Mouse (Mus musculus) heart, embryonic 12.5 days (tissue): ENCODE results near the gene Dync1i2. TPM values are rescaled to one million over a fixed set of nuclear protein-coding genes. Genes with fewer than 3 reads are reported as not detected.

Experiments used
- ATAC-seq: fragments of 200-750 bp; cut with Nextera tagmentation; 2 replicates; pipeline ENCODE4 v1.8.0; 2017; ENCODE audit warnings: moderate TSS enrichment, moderate library complexity; ENCODE audit not compliant: insufficient number of reproducible peaks, low FRiP score
- H3K27ac ChIP-seq: fragments of 300-500 bp; sonication (generic); 2 replicates; pipeline ENCODE4 v1.5.1; 2016; ENCODE audit warnings: mild to moderate bottlenecking, moderate library complexity; ENCODE audit not compliant: poor library complexity, severe bottlenecking
- H3K27me3 ChIP-seq: fragments of 300-500 bp; sonication (generic); replicated peaks from 2 replicates; pipeline ENCODE4 v1.6.1; 2016; ENCODE audit warnings: mild to moderate bottlenecking, moderate library complexity
- H3K36me3 ChIP-seq: fragments of 300-500 bp; sonication (generic); 2 replicates; pipeline ENCODE4 v1.6.1; 2016; ENCODE audit warnings: mild to moderate bottlenecking, moderate library complexity
- H3K4me1 ChIP-seq: fragments of 300-500 bp; sonication (generic); replicated peaks from 2 replicates; pipeline ENCODE4 v1.6.1; 2016; ENCODE audit warnings: mild to moderate bottlenecking
- H3K4me2 ChIP-seq: fragments of 300-500 bp; sonication (generic); 2 replicates; pipeline ENCODE4 v1.6.1; 2016; ENCODE audit warnings: mild to moderate bottlenecking, moderate library complexity
- H3K4me3 ChIP-seq: fragments of 300-500 bp; sonication (generic); 2 replicates; pipeline ENCODE4 v1.5.1; 2016; ENCODE audit warnings: mild to moderate bottlenecking
- H3K9ac ChIP-seq: fragments of 300-500 bp; sonication (generic); 2 replicates; pipeline ENCODE4 v1.6.1; 2016; ENCODE audit warnings: mild to moderate bottlenecking, moderate library complexity
- H3K9me3 ChIP-seq: fragments of 300-500 bp; sonication (generic); replicated peaks from 2 replicates; pipeline ENCODE4 v1.6.1; 2016; ENCODE audit warnings: mild to moderate bottlenecking, moderate library complexity
- WGBS: fragments of 180-500 bp; shearing (Covaris S2); methylation state at CpG from one replicate; pipeline ENCODE4 v1.1.7; 2016; 5-methylcytosine and 5-hydroxymethylcytosine counted together
- polyA plus RNA-seq: library from polyadenylated mRNA; unstranded; fragments of >200 nt; fragmentation: Nextera tagmentation; extraction: Ambion mirVana; gene quantifications from 2 replicates; pipeline ENCODE4 v1.2.1, GENCODE M21; 2016

The Dync1i2 gene
- polyA plus RNA-seq, 1 experiment from 2014 or later: 82.0 TPM

DNA sequence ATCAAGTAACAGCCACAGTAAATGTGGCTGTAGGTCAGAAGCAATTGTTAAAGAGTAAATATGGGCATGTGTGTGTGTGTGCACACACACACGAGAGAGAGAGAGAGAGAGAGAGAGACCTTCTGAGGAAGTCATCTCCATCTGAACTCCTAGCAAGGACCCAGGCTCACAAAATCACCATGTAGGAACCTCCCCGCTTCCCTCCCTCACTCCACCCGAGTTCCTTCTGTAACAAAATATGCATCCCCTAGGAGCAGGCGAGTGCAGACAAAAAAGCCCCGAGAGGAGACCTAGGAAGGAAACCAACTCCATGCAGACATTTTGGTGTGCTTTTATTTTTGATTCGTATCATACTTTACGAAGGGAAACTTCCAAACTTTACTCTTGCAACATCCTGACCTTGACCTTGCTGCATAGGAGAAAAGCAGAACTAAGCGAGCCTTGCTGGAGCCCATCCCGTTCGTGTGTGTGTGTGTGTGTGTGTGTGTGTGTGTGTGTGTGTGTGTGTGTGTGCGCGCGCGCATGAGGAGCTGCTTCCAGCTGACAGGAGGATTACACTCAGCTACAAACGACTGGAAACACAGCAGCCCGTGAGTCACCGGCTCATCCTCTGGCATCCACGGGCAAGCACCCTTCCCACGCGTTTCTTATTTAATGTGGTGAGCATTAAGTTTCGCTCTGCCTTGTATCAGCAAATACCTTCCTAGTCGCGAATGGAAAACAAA is 62.6 kb downstream of the Dync1i2 start:
- Histone ChIP-seq H3K4me1 (no peaks in the 10 kb centered on the region), H3K9ac (no peak overlapping the region), H3K27ac (no peak overlapping the region), H3K4me2 (no peak overlapping the region), H3K9me3 (no peaks in the 10 kb centered on the region), H3K36me3 (peaks cover 60% of the 10 kb centered on the region), H3K4me3 (no peak overlapping the region), H3K27me3 (no peaks in the 10 kb centered on the region)
- 69% methylated on average over 23 of the region's 23 CpGs for WGBS
- ATAC-seq: no peak

DNA sequence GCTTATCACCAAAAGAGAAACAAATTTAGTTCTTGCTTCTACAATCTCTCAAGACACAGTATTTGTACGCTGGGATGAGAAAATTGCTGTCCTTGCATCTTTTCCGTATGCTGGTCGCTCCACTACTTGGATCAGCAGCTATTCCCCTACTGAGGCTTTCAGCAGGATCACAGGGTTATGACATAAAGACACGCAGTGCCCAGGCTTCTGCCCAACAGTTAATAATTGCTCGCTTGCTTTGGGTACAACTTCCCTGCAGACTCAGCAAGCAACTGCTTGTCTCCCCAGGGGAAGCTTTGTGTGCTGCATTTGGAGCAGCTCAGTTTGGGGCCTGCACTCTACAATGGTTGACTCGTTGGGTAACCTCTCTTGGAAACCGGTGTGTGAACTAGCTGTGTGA is 64.2 kb downstream of the Dync1i2 start:
- no peak overlapping the region for H3K4me2 ChIP-seq
- no peak overlapping the region for H3K4me3 ChIP-seq
- H3K9ac ChIP-seq: no peak overlapping the region
- H3K36me3 ChIP-seq: peaks cover 68% of the 10 kb centered on the region
- 82% methylated on average over 7 of the region's 7 CpGs for WGBS
- no peak overlapping the region for H3K27ac ChIP-seq
- H3K9me3 ChIP-seq: no peaks in the 10 kb centered on the region
- no peak for ATAC-seq
- no peaks in the 10 kb centered on the region for H3K27me3 ChIP-seq
- H3K4me1 ChIP-seq: no peaks in the 10 kb centered on the region

DNA sequence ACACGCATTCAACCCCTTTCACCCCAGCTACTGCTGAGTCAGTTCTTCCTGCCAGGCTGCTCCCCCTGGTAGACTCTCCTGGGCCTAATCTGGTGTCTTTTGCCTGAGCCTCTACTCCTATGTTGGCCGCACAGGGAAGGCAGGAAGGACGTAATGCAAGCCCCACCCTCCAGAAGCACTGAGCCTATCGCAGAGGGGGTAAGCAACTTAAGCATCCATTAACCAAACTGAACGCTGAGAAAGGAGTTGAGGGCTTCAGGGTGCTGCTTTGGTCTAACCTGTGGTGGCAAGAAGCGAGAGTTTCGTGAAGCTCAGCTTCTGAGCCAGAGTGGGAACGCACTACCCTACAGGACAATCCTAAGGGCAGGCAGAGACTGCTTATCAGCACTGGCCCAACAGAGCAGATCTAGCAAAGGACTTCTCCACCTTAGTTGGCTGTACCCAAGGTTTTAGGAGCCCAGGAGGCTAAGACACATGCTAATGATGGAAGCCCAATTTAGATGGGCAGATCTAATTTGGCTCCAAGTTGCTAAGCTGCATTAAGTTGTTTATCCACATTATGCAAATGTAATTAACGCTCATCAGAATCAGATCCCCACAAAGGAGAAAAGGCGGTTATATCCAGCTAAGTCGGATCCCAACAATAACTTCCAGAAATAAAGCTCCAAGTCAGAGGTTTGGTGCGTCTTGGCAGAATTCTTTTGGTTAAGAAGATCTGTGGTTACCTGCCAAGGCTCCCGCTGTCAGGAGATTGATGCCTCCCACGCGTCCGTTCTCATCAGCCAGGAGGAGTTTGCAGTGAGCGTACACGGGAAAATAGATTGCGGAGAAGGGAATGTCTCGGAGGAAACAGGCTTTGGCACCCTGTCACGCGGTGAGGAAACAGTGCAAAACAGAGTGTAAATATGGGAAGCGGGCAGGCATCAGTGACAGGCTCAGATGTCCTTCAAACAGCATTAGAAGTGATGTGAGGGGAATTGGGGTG is 67.6 kb downstream of the Dync1i2 start:
- Histone ChIP-seq H3K27ac (no peak overlapping the region), H3K36me3 (peaks cover 75% of the 10 kb centered on the region), H3K4me2 (no peak overlapping the region), H3K4me1 (no peaks in the 10 kb centered on the region), H3K4me3 (no peak overlapping the region), H3K9me3 (no peaks in the 10 kb centered on the region), H3K9ac (no peak overlapping the region), H3K27me3 (no peaks in the 10 kb centered on the region)
- ATAC-seq: no peak
- 75% methylated on average over 23 of the region's 23 CpGs for WGBS

DNA sequence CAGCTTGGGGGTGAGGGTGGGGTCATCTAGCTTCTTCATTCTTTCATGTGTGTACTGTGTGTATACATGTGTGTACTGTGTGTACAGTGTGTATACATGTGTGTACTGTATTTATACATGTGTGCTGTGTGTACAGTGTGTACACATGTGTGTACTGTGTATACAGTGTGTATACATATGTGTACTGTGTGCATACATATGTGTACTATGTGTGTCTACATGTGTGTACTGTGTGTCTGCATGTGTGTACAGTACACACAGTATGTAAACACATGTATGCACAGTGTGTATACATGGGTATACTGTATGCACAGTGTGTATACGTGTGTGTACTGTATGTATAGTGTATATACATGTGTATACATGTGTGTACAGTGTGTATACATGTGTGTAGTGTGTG is 70.5 kb downstream of the Dync1i2 start:
- peaks cover 66% of the 10 kb centered on the region for H3K36me3 ChIP-seq
- H3K4me2 ChIP-seq: no peak overlapping the region
- WGBS: 89% methylated on average over 1 of the region's 1 CpGs
- no peaks in the 10 kb centered on the region for H3K27me3 ChIP-seq
- no peak overlapping the region for H3K9ac ChIP-seq
- ATAC-seq: no peak
- no peak overlapping the region for H3K4me3 ChIP-seq
- H3K4me1 ChIP-seq: no peaks in the 10 kb centered on the region
- H3K9me3 ChIP-seq: no peaks in the 10 kb centered on the region
- H3K27ac ChIP-seq: no peak overlapping the region

DNA sequence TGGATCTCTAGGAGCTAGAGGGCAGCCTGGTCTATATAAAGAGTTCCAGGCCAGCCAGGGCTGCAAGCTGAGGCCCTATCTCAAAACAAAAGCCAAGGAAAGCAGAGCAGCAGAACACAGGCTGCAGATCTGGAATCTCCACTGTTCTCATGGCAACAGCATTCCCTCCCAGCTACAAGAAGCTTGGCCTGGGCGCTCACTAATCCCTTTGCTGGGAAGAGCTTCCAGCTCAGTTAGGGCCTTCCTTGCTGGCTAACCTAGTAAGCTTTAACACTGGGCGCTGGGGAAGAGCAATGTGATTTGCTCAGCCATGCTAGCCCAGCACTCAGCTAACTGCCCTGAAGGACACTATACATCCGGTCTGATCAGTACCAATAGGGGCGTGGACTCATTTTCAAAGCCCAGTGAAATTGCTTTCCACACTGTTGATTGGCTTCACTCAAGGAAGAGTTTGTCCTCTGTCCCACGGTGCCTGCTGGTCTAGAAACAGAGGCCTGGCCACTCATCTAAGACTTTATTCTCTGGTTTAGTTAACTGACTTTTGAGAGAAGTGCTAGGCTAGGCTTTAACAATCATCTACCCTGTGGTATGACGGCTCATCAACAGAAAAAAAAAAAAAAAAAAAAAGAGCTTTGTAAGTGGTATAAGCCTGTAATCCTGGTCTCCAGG is 78.7 kb downstream of the Dync1i2 start:
- peaks cover 43% of the 10 kb centered on the region for H3K36me3 ChIP-seq
- H3K9ac ChIP-seq: no peak overlapping the region
- H3K27me3 ChIP-seq: no peaks in the 10 kb centered on the region
- 56% methylated on average over 6 of the region's 6 CpGs for WGBS
- ATAC-seq: no peak
- no peaks in the 10 kb centered on the region for H3K9me3 ChIP-seq
- peaks cover 6% of the 10 kb centered on the region for H3K4me1 ChIP-seq
- H3K4me2 ChIP-seq: no peak overlapping the region
- no peak overlapping the region for H3K4me3 ChIP-seq
- no peak overlapping the region for H3K27ac ChIP-seq

DNA sequence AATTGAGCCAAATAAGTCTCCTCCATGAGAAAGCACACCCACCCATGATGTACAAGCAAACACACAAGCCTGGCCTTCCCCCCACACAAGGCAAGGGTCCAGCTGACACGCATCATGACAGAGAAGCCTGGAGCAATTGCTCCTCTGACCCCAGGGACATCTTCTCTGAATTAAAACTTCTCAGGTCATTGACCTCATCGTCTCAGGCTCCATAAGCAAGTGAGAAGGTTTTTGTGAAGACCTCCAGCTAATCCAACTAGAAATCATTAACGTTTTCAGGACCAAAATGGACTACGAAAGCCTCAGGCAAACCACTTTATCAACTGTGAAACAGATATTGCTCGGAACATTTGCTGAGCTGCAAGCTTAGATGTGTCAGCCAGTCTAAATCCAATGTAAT is 80.1 kb downstream of the Dync1i2 start:
- ATAC-seq: no peak
- WGBS: 71% methylated on average over 5 of the region's 5 CpGs
- peaks cover 45% of the 10 kb centered on the region for H3K36me3 ChIP-seq

DNA sequence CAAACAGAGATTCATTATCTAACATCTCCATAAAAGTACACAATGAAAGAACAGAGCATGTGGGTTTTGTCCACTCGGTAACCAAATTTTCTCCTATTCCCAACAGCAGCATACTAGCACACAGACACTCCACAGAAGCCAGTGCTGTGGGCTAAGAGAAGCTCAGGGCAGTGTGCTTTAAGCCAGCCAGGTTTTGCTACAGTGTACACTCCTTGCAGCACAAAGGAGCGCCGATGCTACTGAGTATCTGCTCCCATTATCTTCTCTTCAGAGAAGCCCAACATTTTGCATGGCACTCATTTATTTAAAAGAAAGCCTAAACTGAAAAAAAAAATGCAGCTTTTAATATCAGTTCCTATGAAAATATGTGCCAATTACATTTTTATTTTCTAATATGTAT is 82.5 kb downstream of the Dync1i2 start:
- H3K9me3 ChIP-seq: no peaks in the 10 kb centered on the region
- peaks cover 42% of the 10 kb centered on the region for H3K36me3 ChIP-seq
- no peaks in the 10 kb centered on the region for H3K27me3 ChIP-seq
- no peak overlapping the region for H3K9ac ChIP-seq
- H3K4me1 ChIP-seq: peaks cover 6% of the 10 kb centered on the region
- 76% methylated on average over 3 of the region's 3 CpGs for WGBS
- no peak for ATAC-seq
- H3K27ac ChIP-seq: no peak overlapping the region
- no peak overlapping the region for H3K4me2 ChIP-seq
- H3K4me3 ChIP-seq: no peak overlapping the region

More for the DNA sequence above, 80.1 kb downstream of the Dync1i2 start:
- Histone ChIP-seq H3K9ac (no peak overlapping the region), H3K27me3 (no peaks in the 10 kb centered on the region), H3K4me2 (no peak overlapping the region), H3K4me1 (peaks cover 6% of the 10 kb centered on the region), H3K27ac (no peak overlapping the region), H3K4me3 (no peak overlapping the region), H3K9me3 (no peaks in the 10 kb centered on the region)

DNA sequence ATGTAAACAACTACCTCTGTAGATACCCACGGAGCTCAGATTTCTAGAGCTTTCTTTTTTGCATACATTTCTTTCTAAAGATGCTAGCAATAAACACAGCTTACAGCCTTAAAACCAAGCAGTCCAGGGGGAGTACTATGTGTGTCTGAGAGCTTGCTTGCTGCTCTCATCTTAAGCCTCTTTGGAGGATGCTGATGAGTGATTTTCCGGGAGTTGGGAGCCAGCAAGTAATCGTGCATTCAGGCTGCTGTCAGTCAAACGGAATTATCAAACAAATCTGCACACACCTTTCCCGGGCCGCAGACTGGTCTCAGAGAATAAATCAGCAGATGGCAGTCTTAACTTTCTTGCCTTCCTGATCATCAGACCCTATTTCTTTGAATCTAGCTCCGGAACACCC is 83.0 kb downstream of the Dync1i2 start:
- peaks cover 6% of the 10 kb centered on the region for H3K4me1 ChIP-seq
- no peak overlapping the region for H3K9ac ChIP-seq
- 43% methylated on average over 7 of the region's 7 CpGs for WGBS
- no peaks in the 10 kb centered on the region for H3K9me3 ChIP-seq
- no peak overlapping the region for H3K27ac ChIP-seq
- peaks cover 38% of the 10 kb centered on the region for H3K36me3 ChIP-seq
- no peaks in the 10 kb centered on the region for H3K27me3 ChIP-seq
- ATAC-seq: no peak
- H3K4me3 ChIP-seq: no peak overlapping the region
- no peak overlapping the region for H3K4me2 ChIP-seq

DNA sequence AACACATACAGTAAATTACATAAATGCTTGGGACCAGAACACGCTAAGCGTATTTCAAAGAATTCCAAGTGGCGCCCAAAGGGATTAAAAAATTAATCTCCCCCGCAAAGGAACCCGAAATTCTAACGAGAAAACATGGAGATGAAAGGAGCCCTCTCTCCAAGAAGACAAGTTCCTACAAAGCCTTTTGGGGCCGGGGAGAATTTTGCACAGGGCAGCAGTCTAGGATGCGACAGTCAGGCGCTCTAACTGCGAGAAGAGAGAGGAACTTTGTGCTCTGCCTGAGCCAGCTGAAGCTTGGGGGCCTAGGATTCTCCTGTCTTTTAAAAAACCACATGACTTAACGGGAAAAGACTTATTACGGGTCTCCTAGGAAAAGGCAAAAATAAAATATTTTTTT is 84.3 kb downstream of the Dync1i2 start:
- no peak for ATAC-seq
- Histone ChIP-seq H3K4me2 (no peak overlapping the region), H3K36me3 (peaks cover 32% of the 10 kb centered on the region; the same call in 1 of the 2 replicates), H3K4me3 (no peak overlapping the region), H3K9ac (no peak overlapping the region), H3K27me3 (no peaks in the 10 kb centered on the region), H3K27ac (no peak overlapping the region), H3K4me1 (no peaks in the 10 kb centered on the region), H3K9me3 (no peaks in the 10 kb centered on the region)
- 83% methylated on average over 12 of the region's 12 CpGs for WGBS

DNA sequence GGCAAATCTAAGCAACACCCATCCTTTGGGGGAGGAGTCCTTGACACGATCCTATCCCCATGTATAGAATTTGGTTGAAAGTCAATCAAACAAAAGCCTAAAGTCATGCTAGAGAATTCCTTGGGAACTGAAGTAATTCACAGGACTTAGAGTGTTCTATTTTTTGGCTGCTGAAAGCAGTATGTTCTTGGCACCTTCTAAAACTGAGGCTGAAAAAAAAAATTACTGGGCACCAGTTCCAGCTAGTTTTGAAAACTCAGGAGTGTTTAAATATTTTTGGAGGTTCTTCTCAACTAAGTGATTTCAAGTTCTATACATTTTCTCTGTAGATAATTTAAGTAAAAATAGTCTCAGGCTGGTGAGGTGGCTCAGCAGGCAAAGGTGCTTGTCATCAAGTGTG is 86.0 kb downstream of the Dync1i2 start:
- WGBS: 69% methylated on average over 1 of the region's 1 CpGs
- H3K4me3 ChIP-seq: no peak overlapping the region
- no peak overlapping the region for H3K27ac ChIP-seq
- H3K4me1 ChIP-seq: 0 out of 2 replicates have a peak, but pooled peaks cover 4% of the 10 kb centered on the region
- no peaks in the 10 kb centered on the region for H3K9me3 ChIP-seq
- no peak overlapping the region for H3K9ac ChIP-seq
- H3K36me3 ChIP-seq: peaks cover 28% of the 10 kb centered on the region; the same call in 1 of the 2 replicates
- no peak overlapping the region for H3K4me2 ChIP-seq
- no peaks in the 10 kb centered on the region for H3K27me3 ChIP-seq
- ATAC-seq: no peak

DNA sequence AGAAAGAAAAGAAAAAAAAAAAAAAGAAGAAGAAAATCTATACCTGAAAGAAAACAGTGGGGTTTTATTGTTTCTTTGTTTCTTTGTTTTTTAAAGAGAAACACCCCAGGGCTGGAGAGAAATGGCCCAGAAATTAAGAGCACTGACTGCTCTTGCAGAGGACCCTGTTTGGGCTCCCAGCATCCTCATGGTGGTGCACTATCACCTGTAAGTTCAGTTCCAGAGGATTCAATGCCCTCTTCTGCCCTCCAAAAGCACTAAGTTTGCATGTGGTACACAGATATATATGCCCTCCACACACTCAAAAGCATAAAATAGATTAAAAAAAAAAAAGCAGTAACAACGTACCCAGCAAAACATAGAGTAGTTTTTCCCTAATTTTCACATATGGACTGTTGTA is 87.2 kb downstream of the Dync1i2 start:
- no peak for ATAC-seq
- Histone ChIP-seq H3K27ac (no peak overlapping the region), H3K27me3 (no peaks in the 10 kb centered on the region), H3K4me1 (peaks cover 13% of the 10 kb centered on the region), H3K4me2 (no peak overlapping the region), H3K9ac (no peak overlapping the region), H3K36me3 (peaks cover 25% of the 10 kb centered on the region; the same call in 1 of the 2 replicates), H3K4me3 (no peak overlapping the region), H3K9me3 (no peaks in the 10 kb centered on the region)
- 98% methylated on average over 1 of the region's 1 CpGs for WGBS
